7 mouse cellular contexts compared by ENCODE assay signal in genomic region chr2:121588309-121588694, GRCm38 (mm10).
DNase-seq lines count a peak whose midpoint lies in the region; ATAC-seq lines count a peak whose summit lies in the region.

No protein-coding gene starts in this region.

- no peaks in the 10 kb centered on the region for H3K36me3 ChIP-seq in intestine, embryonic 16.5 days (ENCODE audit: control insufficient read depth, insufficient read depth, low read length)
- H3K36me3 ChIP-seq in midbrain, embryonic 10.5 days = no peaks in the 10 kb centered on the region

- H3K9ac ChIP-seq in intestine, embryonic 16.5 days (ENCODE audit: low read depth, low read length) = no peak overlapping the region

- H3K27ac ChIP-seq in intestine, embryonic 16.5 days (ENCODE audit: low read length) = no peak overlapping the region
- peak overlapping the region; percentile 59 for H3K27ac ChIP-seq in midbrain, embryonic 10.5 days (replicated peaks)

- ATAC-seq in intestine, embryonic 16.5 days = peak; percentile 59

- H3K27me3 ChIP-seq in intestine, embryonic 16.5 days (replicated peaks; ENCODE audit: control insufficient read depth, insufficient read depth, low read length) = no peaks in the 10 kb centered on the region
- peaks cover 20% of the 10 kb centered on the region for H3K27me3 ChIP-seq in midbrain, embryonic 10.5 days (ENCODE audit: low read depth, poor library complexity, severe bottlenecking)

- peaks cover 6% of the 10 kb centered on the region for H3K4me1 ChIP-seq in intestine, embryonic 16.5 days (ENCODE audit: control insufficient read depth, insufficient read depth, low read length)
- peaks cover 23% of the 10 kb centered on the region for H3K4me1 ChIP-seq in midbrain, embryonic 10.5 days

- H3K4me2 ChIP-seq in intestine, embryonic 16.5 days (ENCODE audit: low read depth, low read length) = no peak overlapping the region

- H3K9me3 ChIP-seq in intestine, embryonic 16.5 days (ENCODE audit: control insufficient read depth, low read length) = no peaks in the 10 kb centered on the region
- no peaks in the 10 kb centered on the region for H3K9me3 ChIP-seq in midbrain, embryonic 10.5 days (replicated peaks)

- H3K4me3 ChIP-seq in intestine, embryonic 16.5 days (ENCODE audit: low read length) = no peak overlapping the region
- no peak overlapping the region for H3K4me3 ChIP-seq in midbrain, embryonic 10.5 days

- DNase-seq in 3T3-L1 (ENCODE audit: low read depth, low spot score) = peak; percentile 40
- peak; percentile 34 for DNase-seq in R1 (ENCODE audit: low read depth, low spot score)
- peak; percentile 37 for DNase-seq in gastrocnemius, postnatal 25 days
- DNase-seq in midbrain, embryonic 10.5 days (ENCODE audit: low spot score) = no peak
- DNase-seq in right cerebral cortex, adult 2 months (ENCODE audit: low spot score in 2 of 2) = no peak
- DNase-seq in right cerebral cortex, postnatal 14 days = no peak

- 45% methylated on average over 4 of the region's 4 CpGs for WGBS in intestine, embryonic 16.5 days
- WGBS in midbrain, embryonic 10.5 days = 48% methylated on average over 4 of the region's 4 CpGs

Comparison
In these comparisons a context has a peak if more than half of its experiments do, and no peak if none do; other contexts are left out.
1. DNase-seq: peak in 3T3-L1 (single experiment), R1 (single experiment) and gastrocnemius, postnatal 25 days (single experiment); none in midbrain, embryonic 10.5 days (single experiment), right cerebral cortex, adult 2 months (0 of 2) and right cerebral cortex, postnatal 14 days (single experiment).